In the genomic region with DNA sequence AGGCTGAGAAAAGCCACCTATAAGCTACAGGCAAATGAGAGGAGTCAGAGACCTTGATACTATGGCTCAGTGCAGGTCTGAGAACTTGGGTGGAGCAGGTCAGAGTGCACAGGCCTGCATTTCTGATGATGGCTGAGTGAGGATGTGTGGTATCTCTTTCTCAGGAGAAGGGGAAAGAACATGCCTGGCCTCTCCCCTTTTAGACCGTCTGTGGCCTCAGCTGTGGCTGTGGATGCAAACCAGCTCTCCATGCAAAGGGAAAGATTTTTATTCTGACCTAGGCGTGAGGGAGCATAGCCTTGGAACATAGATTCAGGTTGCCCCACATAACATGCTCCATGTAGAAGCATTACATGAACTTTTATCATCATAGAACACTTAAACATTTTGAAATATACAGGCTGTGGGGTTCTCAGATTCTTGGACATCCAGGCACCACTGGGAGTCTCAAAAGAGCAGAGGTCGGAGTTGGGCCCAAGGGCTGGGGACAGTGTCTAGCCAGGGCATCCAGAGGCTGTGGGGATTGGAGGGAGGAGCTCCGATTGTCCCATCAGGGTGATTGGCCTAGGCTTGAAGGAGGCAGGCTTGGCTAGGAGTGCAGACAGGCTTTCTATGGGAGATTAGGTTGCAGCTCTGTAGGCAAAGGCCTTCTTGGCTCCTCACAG, we compare ENCODE assay signal across 16 mouse cellular contexts.
"Had no signal": no experiment of that assay in that cellular context is flagged by ENCODE, and none has a peak within 500 bp of the region (broad histone marks: within the 10 kb centered on the region; RNA-seq: fewer than 3 reads in every experiment).

No protein-coding gene starts in this region.

- H3K9me3 ChIP-seq: neural tube, embryonic 13.5 days; neural tube, embryonic 15.5 days; stomach, embryonic 15.5 days had no signal

- H3K4me1 ChIP-seq: neural tube, embryonic 13.5 days; neural tube, embryonic 15.5 days; stomach, embryonic 15.5 days had no signal

- H3K27me3 ChIP-seq: neural tube, embryonic 13.5 days; neural tube, embryonic 15.5 days; stomach, embryonic 15.5 days had no signal

- DNase-seq: retina, postnatal 1 day; right cerebral cortex, adult 18-20 months; right cerebral cortex, postnatal 14 days; right cerebral cortex, postnatal 25 days; right cerebral cortex, postnatal 4 days; spleen, adult 18-20 months; thymus, adult 18-20 months; thymus, adult 2 months; thymus, postnatal 14 days; thymus, postnatal 25 days; thymus, postnatal 36 days; thymus, postnatal 4 days had no signal

- H3K36me3 ChIP-seq: neural tube, embryonic 13.5 days; neural tube, embryonic 15.5 days; stomach, embryonic 15.5 days had no signal

- H3K4me3 ChIP-seq: neural tube, embryonic 13.5 days; neural tube, embryonic 15.5 days; stomach, embryonic 15.5 days had no signal

- H3K27ac ChIP-seq: neural tube, embryonic 13.5 days; neural tube, embryonic 15.5 days; stomach, embryonic 15.5 days; stomach, postnatal 0 days had no signal
